Mouse (Mus musculus): ENCODE measurements at regions not wholly inside any gene's neighbourhood (a gene's known extent, or its start where the extent isn't known, plus 50 kb on each side); places are given as distances from the start of the nearest gene placed in this dataset.

DNA sequence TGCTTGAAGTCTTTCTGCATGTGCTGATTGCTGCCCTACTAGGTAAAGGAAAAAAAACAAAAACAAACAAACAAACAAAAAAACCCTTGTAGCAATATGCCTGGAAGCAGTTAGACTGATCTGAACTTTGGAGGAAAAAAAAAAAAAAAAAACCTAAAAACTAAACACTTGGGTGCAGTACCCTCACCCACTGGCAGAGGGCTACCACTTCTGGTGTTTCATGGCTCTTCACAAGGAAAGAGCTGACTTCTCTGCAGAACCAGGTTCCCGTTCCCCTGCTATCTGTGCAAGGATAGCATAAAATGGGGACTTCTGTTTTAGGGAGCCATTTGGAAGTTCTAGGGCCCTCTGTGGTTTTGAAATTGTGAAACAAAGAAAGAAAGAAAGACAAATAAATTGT is 52.2 kb upstream of the Otud4 start:
- DNase-seq (ENCODE audit: low spot score) = peak; percentile 60
- no peak overlapping the region for H3K4me2 ChIP-seq (ENCODE audit: low read depth, low read length, severe bottlenecking)
- WGBS = 36% methylated on average over 1 of the region's 1 CpGs

DNA sequence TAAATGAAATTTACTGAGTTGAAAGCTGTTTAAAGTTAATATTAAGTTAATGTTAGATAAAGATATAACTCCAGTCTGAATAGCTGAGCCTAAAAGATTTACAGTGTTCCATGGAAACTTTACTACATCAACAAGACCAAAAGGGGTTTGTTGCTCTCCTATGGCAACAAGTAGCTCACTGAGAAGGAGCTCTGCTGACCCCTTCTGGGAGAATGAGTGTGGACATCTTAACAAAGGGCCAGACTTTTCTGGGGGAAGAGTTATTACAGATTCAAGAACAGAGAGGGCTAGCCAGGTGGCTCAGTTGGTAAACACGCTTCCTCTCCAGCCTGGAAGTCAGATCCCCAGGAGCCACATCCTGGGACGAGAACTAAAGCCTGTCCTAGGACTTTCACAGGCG is 54.5 kb upstream of the Otud4 start:
- DNase-seq (ENCODE audit: low spot score) (peak; percentile 59), ATAC-seq (replicated peaks; ENCODE audit: low FRiP score) (no peak)
- Histone ChIP-seq H3K27me3 (ENCODE audit: control insufficient read depth, insufficient read depth, low read length) (no peaks in the 10 kb centered on the region), H3K4me2 (ENCODE audit: low read depth, low read length, severe bottlenecking) (no peak overlapping the region), H3K36me3 (ENCODE audit: control insufficient read depth, insufficient read depth, low read length) (no peaks in the 10 kb centered on the region), H3K4me1 (replicated peaks; ENCODE audit: control insufficient read depth, insufficient read depth, low read length) (no peaks in the 10 kb centered on the region), H3K9me3 (ENCODE audit: control insufficient read depth, low read length) (no peaks in the 10 kb centered on the region), H3K9ac (ENCODE audit: low read length) (no peak overlapping the region), H3K4me3 (ENCODE audit: low read depth, low read length) (no peak overlapping the region), H3K27ac (ENCODE audit: low read depth, low read length) (no peak overlapping the region)
- 45% methylated on average over 3 of the region's 3 CpGs for WGBS

More for the DNA sequence above, 52.2 kb upstream of the Otud4 start:
- no peaks in the 10 kb centered on the region for H3K36me3 ChIP-seq (ENCODE audit: control insufficient read depth, insufficient read depth, low read length)
- H3K9me3 ChIP-seq (ENCODE audit: control insufficient read depth, low read length) = no peaks in the 10 kb centered on the region
- no peaks in the 10 kb centered on the region for H3K4me1 ChIP-seq (replicated peaks; ENCODE audit: control insufficient read depth, insufficient read depth, low read length)
- H3K27me3 ChIP-seq (ENCODE audit: control insufficient read depth, insufficient read depth, low read length) = no peaks in the 10 kb centered on the region
- H3K27ac ChIP-seq (ENCODE audit: low read depth, low read length) = no peak overlapping the region
- H3K9ac ChIP-seq (ENCODE audit: low read length) = no peak overlapping the region
- ATAC-seq (replicated peaks; ENCODE audit: low FRiP score) = no peak
- H3K4me3 ChIP-seq (ENCODE audit: low read depth, low read length) = no peak overlapping the region

- Histone ChIP-seq H3K27ac (ENCODE audit: low read depth, low read length) (no peak overlapping the region), H3K9me3 (ENCODE audit: control insufficient read depth, low read length) (no peaks in the 10 kb centered on the region), H3K4me2 (ENCODE audit: low read depth, low read length, severe bottlenecking) (no peak overlapping the region), H3K27me3 (ENCODE audit: control insufficient read depth, insufficient read depth, low read length) (no peaks in the 10 kb centered on the region), H3K4me1 (replicated peaks; ENCODE audit: control insufficient read depth, insufficient read depth, low read length) (no peaks in the 10 kb centered on the region), H3K36me3 (ENCODE audit: control insufficient read depth, insufficient read depth, low read length) (no peaks in the 10 kb centered on the region), H3K9ac (ENCODE audit: low read length) (no peak overlapping the region), H3K4me3 (ENCODE audit: low read depth, low read length) (no peak overlapping the region)
- WGBS = 33% methylated on average over 6 of the region's 6 CpGs
- ATAC-seq (replicated peaks; ENCODE audit: low FRiP score) = no peak
- no peak for DNase-seq (ENCODE audit: low spot score)
Measured at GRCm38 (mm10) chr8:79583326-79583725, 56.1 kb upstream of the Otud4 start.

DNA sequence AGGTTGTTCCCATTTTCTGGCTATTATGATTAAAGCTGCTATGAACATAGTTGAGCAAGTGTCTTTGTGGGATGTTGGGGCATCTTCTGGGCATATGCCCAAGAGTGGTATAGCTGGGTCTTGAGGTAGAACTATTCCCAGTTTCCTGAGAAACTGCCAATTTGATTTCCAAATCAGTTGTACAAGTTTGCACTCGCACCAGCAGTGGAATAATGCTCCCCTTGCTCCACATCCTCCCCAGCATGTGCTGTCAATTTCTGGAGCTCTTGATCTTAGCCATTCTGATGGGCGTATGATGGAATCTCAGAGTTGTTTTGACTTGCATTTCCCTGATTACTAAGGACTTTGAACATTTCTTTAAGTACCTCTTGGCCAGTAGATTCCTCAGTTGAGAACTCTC is 57.2 kb upstream of the Otud4 start:
- Histone ChIP-seq H3K4me2 (ENCODE audit: low read depth, low read length, severe bottlenecking) (no peak overlapping the region), H3K36me3 (ENCODE audit: control insufficient read depth, insufficient read depth, low read length) (no peaks in the 10 kb centered on the region), H3K4me3 (ENCODE audit: low read depth, low read length) (no peak overlapping the region), H3K27ac (ENCODE audit: low read depth, low read length) (no peak overlapping the region), H3K9ac (ENCODE audit: low read length) (no peak overlapping the region), H3K9me3 (ENCODE audit: control insufficient read depth, low read length) (no peaks in the 10 kb centered on the region), H3K4me1 (replicated peaks; ENCODE audit: control insufficient read depth, insufficient read depth, low read length) (no peaks in the 10 kb centered on the region), H3K27me3 (ENCODE audit: control insufficient read depth, insufficient read depth, low read length) (no peaks in the 10 kb centered on the region)
- DNase-seq (ENCODE audit: low spot score) (no peak), ATAC-seq (replicated peaks; ENCODE audit: low FRiP score) (no peak)
- WGBS = 78% methylated on average over 2 of the region's 2 CpGs

DNA sequence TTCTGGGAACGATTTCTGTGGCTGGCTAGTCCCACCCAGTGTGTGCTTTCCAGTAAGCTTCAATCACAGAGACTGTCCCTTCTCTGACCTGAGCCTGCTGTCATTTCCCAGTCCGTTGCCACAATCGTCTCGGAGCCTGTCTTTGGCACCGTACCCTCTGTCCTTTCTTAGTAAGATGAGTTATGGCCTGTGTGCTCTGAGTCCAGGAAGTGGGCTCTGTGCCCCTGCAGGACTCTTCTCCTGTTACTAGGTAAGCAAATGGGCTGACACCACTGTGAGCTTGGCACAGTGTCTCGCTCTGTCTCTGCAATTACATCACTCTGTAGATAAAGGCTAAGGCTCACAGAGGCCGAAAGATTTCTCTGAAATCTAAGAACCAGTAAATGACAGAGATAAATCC is 63.3 kb upstream of the Otud4 start:
- no peaks in the 10 kb centered on the region for H3K9me3 ChIP-seq (ENCODE audit: control insufficient read depth, low read length)
- no peaks in the 10 kb centered on the region for H3K4me1 ChIP-seq (replicated peaks; ENCODE audit: control insufficient read depth, insufficient read depth, low read length)
- no peak overlapping the region for H3K4me2 ChIP-seq (ENCODE audit: low read depth, low read length, severe bottlenecking)
- DNase-seq (ENCODE audit: low spot score) = no peak
- H3K9ac ChIP-seq (ENCODE audit: low read length) = no peak overlapping the region
- H3K27me3 ChIP-seq (ENCODE audit: control insufficient read depth, insufficient read depth, low read length) = no peaks in the 10 kb centered on the region
- WGBS = 82% methylated on average over 7 of the region's 7 CpGs
- no peak overlapping the region for H3K4me3 ChIP-seq (ENCODE audit: low read depth, low read length)
- H3K36me3 ChIP-seq (ENCODE audit: control insufficient read depth, insufficient read depth, low read length) = no peaks in the 10 kb centered on the region
- H3K27ac ChIP-seq (ENCODE audit: low read depth, low read length) = no peak overlapping the region
- ATAC-seq (replicated peaks; ENCODE audit: low FRiP score) = no peak

DNA sequence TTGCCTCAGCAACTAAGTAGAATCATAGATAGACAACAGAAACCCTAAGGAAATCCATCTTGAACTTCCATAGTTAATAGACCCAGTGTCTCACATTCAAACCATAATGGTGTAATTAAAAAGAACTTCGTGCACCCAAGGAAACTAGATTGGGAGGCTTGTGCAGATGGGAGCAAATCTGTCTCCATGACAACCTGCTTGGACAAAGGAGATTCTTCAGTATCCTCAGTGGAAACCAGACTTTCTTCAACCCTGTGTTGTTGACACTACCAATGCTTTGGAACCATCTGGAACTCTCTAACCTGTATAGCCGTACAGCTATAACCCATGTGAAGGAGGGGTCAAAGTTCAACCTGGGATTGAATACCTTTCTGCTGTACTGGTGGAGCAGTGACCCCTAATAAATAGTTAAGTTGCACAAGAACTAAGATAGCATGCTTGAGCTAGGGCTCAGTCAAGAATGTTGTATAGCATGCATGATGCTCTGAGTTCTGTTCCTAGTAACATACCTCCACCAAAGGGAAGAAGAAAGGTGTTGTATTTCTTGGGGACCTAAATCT is 64.2 kb upstream of the Otud4 start:
- WGBS = 62% methylated on average over 2 of the region's 2 CpGs
- H3K4me1 ChIP-seq (replicated peaks; ENCODE audit: control insufficient read depth, insufficient read depth, low read length) = no peaks in the 10 kb centered on the region
- no peaks in the 10 kb centered on the region for H3K9me3 ChIP-seq (ENCODE audit: control insufficient read depth, low read length)
- no peak overlapping the region for H3K4me2 ChIP-seq (ENCODE audit: low read depth, low read length, severe bottlenecking)
- no peak overlapping the region for H3K27ac ChIP-seq (ENCODE audit: low read depth, low read length)
- DNase-seq (ENCODE audit: low spot score) (no peak), ATAC-seq (replicated peaks; ENCODE audit: low FRiP score) (no peak)
- no peaks in the 10 kb centered on the region for H3K36me3 ChIP-seq (ENCODE audit: control insufficient read depth, insufficient read depth, low read length)
- no peak overlapping the region for H3K4me3 ChIP-seq (ENCODE audit: low read depth, low read length)
- H3K27me3 ChIP-seq (ENCODE audit: control insufficient read depth, insufficient read depth, low read length) = no peaks in the 10 kb centered on the region
- no peak overlapping the region for H3K9ac ChIP-seq (ENCODE audit: low read length)

DNA sequence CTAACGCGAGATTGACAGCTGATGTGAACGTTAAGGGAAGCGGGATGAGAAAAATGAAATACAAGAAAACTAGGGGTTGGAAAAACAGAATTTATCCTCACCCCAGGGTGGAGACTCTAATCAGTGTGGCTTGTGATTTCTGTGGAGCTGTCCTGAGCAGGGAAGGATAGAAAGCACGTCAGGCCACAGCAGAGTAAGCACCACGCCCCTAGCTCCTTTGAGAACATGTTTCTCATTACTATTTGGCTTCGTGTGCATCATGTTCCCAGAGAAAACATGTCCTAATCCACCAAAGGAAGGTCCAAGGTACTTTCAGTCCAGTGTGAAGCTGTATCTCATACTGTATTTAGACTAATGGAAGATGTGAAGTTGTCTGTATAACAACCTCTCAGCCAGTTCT is 65.9 kb upstream of the Otud4 start:
- Histone ChIP-seq H3K4me2 (ENCODE audit: low read depth, low read length, severe bottlenecking) (no peak overlapping the region), H3K9ac (ENCODE audit: low read length) (no peak overlapping the region), H3K36me3 (ENCODE audit: control insufficient read depth, insufficient read depth, low read length) (no peaks in the 10 kb centered on the region), H3K27me3 (ENCODE audit: control insufficient read depth, insufficient read depth, low read length) (no peaks in the 10 kb centered on the region), H3K27ac (ENCODE audit: low read depth, low read length) (no peak overlapping the region), H3K4me1 (replicated peaks; ENCODE audit: control insufficient read depth, insufficient read depth, low read length) (no peaks in the 10 kb centered on the region), H3K9me3 (ENCODE audit: control insufficient read depth, low read length) (no peaks in the 10 kb centered on the region), H3K4me3 (ENCODE audit: low read depth, low read length) (no peak overlapping the region)
- DNase-seq (ENCODE audit: low spot score) (no peak), ATAC-seq (replicated peaks; ENCODE audit: low FRiP score) (no peak)
- 86% methylated on average over 7 of the region's 7 CpGs for WGBS

DNA sequence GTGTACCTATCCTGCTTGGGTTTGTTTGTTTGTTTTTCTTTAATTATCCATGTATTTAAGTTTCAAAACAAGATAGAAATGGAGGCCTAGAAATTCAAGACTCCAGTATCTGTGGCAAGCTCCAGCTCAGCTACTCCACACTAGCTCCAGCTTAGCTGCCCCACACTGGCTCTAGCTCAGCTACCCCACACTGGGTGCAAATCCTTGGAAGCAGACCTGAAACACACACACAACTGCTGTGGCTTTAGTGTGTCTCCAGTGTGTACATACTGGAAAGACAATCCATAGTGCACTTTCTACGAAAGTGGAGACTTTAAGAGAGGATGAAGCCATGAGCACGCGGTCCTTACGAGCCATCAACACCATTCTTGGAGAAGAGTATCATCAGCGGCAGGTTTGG is 66.9 kb upstream of the Otud4 start:
- no peaks in the 10 kb centered on the region for H3K27me3 ChIP-seq (ENCODE audit: control insufficient read depth, insufficient read depth, low read length)
- ATAC-seq (replicated peaks; ENCODE audit: low FRiP score) (no peak), DNase-seq (ENCODE audit: low spot score) (no peak)
- 95% methylated on average over 5 of the region's 5 CpGs for WGBS
- no peaks in the 10 kb centered on the region for H3K36me3 ChIP-seq (ENCODE audit: control insufficient read depth, insufficient read depth, low read length)
- no peak overlapping the region for H3K4me3 ChIP-seq (ENCODE audit: low read depth, low read length)
- H3K4me2 ChIP-seq (ENCODE audit: low read depth, low read length, severe bottlenecking) = no peak overlapping the region
- no peak overlapping the region for H3K9ac ChIP-seq (ENCODE audit: low read length)
- no peak overlapping the region for H3K27ac ChIP-seq (ENCODE audit: low read depth, low read length)
- no peaks in the 10 kb centered on the region for H3K4me1 ChIP-seq (replicated peaks; ENCODE audit: control insufficient read depth, insufficient read depth, low read length)
- no peaks in the 10 kb centered on the region for H3K9me3 ChIP-seq (ENCODE audit: control insufficient read depth, low read length)

GRCm38 (mm10) chr8:79563101-79563500 is 76.3 kb upstream of the Otud4 start:
- H3K4me3 ChIP-seq (ENCODE audit: low read depth, low read length) = no peak overlapping the region
- no peaks in the 10 kb centered on the region for H3K4me1 ChIP-seq (replicated peaks; ENCODE audit: control insufficient read depth, insufficient read depth, low read length)
- no peak overlapping the region for H3K9ac ChIP-seq (ENCODE audit: low read length)
- H3K4me2 ChIP-seq (ENCODE audit: low read depth, low read length, severe bottlenecking) = no peak overlapping the region
- DNase-seq (ENCODE audit: low spot score) (no peak), ATAC-seq (replicated peaks; ENCODE audit: low FRiP score) (no peak)
- H3K9me3 ChIP-seq (ENCODE audit: control insufficient read depth, low read length) = no peaks in the 10 kb centered on the region
- H3K27ac ChIP-seq (ENCODE audit: low read depth, low read length) = no peak overlapping the region
- WGBS = 79% methylated on average over 6 of the region's 6 CpGs
- H3K27me3 ChIP-seq (ENCODE audit: control insufficient read depth, insufficient read depth, low read length) = no peaks in the 10 kb centered on the region
- no peaks in the 10 kb centered on the region for H3K36me3 ChIP-seq (ENCODE audit: control insufficient read depth, insufficient read depth, low read length)

Measured in forebrain, embryonic 11.5 days (tissue).